Mouse (Mus musculus) midbrain, embryonic 16.5 days (tissue): ENCODE data around the gene Cox6a2. TPM values are rescaled to one million over a fixed set of nuclear protein-coding genes. Genes with fewer than 3 reads are reported as not detected.

ENCODE experiments used
- ATAC-seq: fragments of 200-750 bp; cut with Nextera tagmentation; 2 replicates; pipeline ENCODE4 v1.8.0; 2017; ENCODE audit warnings: moderate TSS enrichment
- H3K27ac ChIP-seq: fragments of 300-500 bp; sonication (generic); 2 replicates; pipeline ENCODE4 v1.5.1; 2014; ENCODE audit warnings: mild to moderate bottlenecking, low read length, mixed read lengths
- H3K27me3 ChIP-seq: fragments of 300-500 bp; sonication (generic); 2 replicates; pipeline ENCODE4 v1.6.1; 2014; ENCODE audit warnings: low read depth, low read length, mixed read lengths; ENCODE audit not compliant: control insufficient read depth, insufficient read depth
- H3K36me3 ChIP-seq: fragments of 300-500 bp; sonication (generic); 2 replicates; pipeline ENCODE4 v1.6.1; 2014; ENCODE audit warnings: mild to moderate bottlenecking, low read length, moderate library complexity, mixed read lengths; ENCODE audit not compliant: control insufficient read depth, insufficient read depth
- H3K4me1 ChIP-seq: fragments of 300-500 bp; sonication (generic); 2 replicates; pipeline ENCODE4 v1.6.1; 2014; ENCODE audit warnings: mild to moderate bottlenecking, low read length, mixed read lengths; ENCODE audit not compliant: control insufficient read depth, insufficient read depth
- H3K4me2 ChIP-seq: fragments of 300-500 bp; sonication (generic); 2 replicates; pipeline ENCODE4 v1.6.1; 2014; ENCODE audit warnings: mild to moderate bottlenecking, low read length, mixed read lengths
- H3K4me3 ChIP-seq: fragments of 300-500 bp; sonication (generic); 2 replicates; pipeline ENCODE4 v1.5.1; 2014; ENCODE audit warnings: low read depth, mild to moderate bottlenecking, low read length, moderate library complexity, mixed read lengths
- H3K9ac ChIP-seq: fragments of 300-500 bp; sonication (generic); 2 replicates; pipeline ENCODE4 v1.6.1; 2014; ENCODE audit warnings: low read depth, low read length, mixed read lengths
- H3K9me3 ChIP-seq: fragments of 300-500 bp; sonication (generic); replicated peaks from 2 replicates; pipeline ENCODE4 v1.6.1; 2014; ENCODE audit warnings: mild to moderate bottlenecking, low read length, mixed read lengths; ENCODE audit not compliant: control insufficient read depth, poor library complexity, severe bottlenecking
- WGBS: fragments of 180-500 bp; shearing (Covaris S2); extraction: QIAGEN DNeasy Blood & Tissue Kit; methylation state at CpG from one replicate; pipeline ENCODE4 v1.1.7; 2014; 5-methylcytosine and 5-hydroxymethylcytosine counted together
- polyA plus RNA-seq: library from polyadenylated mRNA; unstranded; fragments of >200 nt; fragmentation: Nextera tagmentation; extraction: Ambion mirVana; gene quantifications from 2 replicates; pipeline ENCODE4 v1.2.1, GENCODE M21; 2015

Cox6a2 gene
- polyA plus RNA-seq, 1 experiment from 2014 or later, result 0.38 TPM

- Histone ChIP-seq H3K9me3 (no peaks in the 10 kb centered on the region), H3K36me3 (peaks cover 15% of the 10 kb centered on the region), H3K27ac (peak within 1 kb of the TSS; percentile 75), H3K27me3 (0 out of 2 replicates have a peak, but pooled peaks cover 3% of the 10 kb centered on the region), H3K9ac (peak within 1 kb of the TSS; percentile 68), H3K4me1 (peaks cover 14% of the 10 kb centered on the region), H3K4me2 (peak within 1 kb of the TSS; percentile 64), H3K4me3 (peak within 1 kb of the TSS; percentile 44)
- ATAC-seq, result peak; percentile 61
- under 1% methylated on average over 26 of the region's 30 CpGs for WGBS
Measured at GRCm38 (mm10) chr7:128246496-128247391, 40.6 kb upstream of the Cox6a2 start, which contains the start of gene Tgfb1i1. Tgfb1i1 (plus strand) TSS chr7:128246812.

DNA sequence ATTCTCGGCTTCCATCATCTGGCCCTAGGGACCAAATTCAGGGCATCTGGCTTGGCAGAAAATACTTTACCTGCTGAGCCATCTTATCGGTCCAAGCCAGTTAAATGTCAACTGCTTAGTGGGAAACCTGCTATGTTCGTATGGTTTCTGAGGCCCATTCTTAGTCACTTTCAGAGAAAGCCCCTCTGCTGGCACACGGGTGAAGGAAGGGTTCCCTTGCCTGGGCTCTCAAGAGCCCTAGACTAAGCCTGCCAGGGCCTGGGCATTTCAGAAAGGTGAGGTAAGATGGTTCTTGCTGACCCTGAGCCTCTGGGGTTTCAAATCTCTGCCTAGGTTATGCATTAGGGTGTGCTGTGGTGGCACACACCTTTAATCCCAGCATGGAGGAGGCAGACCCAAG lies 39.4 kb upstream of the Cox6a2 start:
- no peak overlapping the region for H3K4me3 ChIP-seq
- ATAC-seq, result no peak
- H3K4me2 ChIP-seq, result no peak overlapping the region
- H3K27me3 ChIP-seq, result no peaks in the 10 kb centered on the region
- H3K4me1 ChIP-seq, result peaks cover 14% of the 10 kb centered on the region
- no peak overlapping the region for H3K9ac ChIP-seq
- no peak overlapping the region for H3K27ac ChIP-seq
- 88% methylated on average over 4 of the region's 4 CpGs for WGBS
- no peaks in the 10 kb centered on the region for H3K9me3 ChIP-seq
- H3K36me3 ChIP-seq, result peaks cover 16% of the 10 kb centered on the region

DNA sequence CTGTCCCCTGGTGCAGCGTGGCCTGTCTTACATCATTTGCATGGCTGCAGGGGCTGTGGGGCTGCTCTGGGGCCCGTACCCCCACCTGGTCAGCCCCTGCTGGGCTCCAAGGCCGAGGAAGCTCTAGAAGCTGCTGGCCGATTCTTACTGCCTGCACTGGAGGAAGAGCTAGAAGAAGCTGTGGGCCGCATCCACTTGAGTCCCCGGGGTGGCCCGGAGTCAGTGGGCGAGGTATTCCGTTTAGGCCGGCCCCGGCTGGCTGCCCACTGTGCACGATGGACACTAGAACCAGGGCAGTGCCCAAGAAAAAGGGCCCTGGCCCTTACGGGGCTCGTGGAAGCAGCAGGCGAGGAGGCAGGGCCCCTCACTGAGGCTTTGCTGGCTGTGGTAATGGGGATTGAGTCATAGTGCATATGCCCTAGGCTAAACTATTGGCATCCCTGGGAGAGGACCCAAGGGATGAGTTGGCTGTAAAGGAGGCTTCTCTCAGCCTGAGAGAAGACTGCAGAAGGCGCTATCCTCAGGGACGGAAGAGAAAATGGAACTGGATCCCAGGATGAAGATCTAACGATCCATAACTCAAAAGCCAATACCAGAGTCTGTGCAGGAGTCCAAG lies 38.3 kb upstream of the Cox6a2 start:
- H3K27ac ChIP-seq, result no peak overlapping the region
- no peak overlapping the region for H3K9ac ChIP-seq
- peaks cover 20% of the 10 kb centered on the region for H3K36me3 ChIP-seq
- no peak for ATAC-seq
- no peaks in the 10 kb centered on the region for H3K27me3 ChIP-seq
- no peak overlapping the region for H3K4me2 ChIP-seq
- H3K9me3 ChIP-seq, result no peaks in the 10 kb centered on the region
- H3K4me3 ChIP-seq, result no peak overlapping the region
- WGBS, result 78% methylated on average over 18 of the region's 18 CpGs
- H3K4me1 ChIP-seq, result peaks cover 14% of the 10 kb centered on the region

DNA sequence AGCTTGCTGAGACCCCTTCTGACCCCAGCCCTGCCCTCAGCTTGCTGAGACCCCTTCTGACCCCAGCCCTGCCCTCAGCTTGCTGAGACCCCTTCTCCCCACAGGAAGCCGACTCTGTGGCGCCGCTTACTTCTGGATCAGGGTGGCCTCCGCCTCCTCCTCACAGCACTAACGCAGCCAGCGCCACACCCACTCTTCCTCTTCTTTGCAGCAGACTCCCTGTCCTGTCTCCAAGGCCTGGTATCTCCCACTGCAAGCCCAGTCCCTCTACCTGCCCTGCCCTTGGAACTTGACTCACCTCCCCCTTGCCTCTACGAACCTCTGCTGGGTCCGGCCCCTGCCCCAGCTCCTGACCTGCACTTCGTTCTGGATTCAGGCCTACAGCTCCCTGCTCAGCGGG lies 37.7 kb upstream of the Cox6a2 start:
- Histone ChIP-seq H3K9me3 (no peaks in the 10 kb centered on the region), H3K4me3 (no peak overlapping the region), H3K27me3 (no peaks in the 10 kb centered on the region), H3K27ac (no peak overlapping the region), H3K9ac (no peak overlapping the region), H3K4me2 (no peak overlapping the region), H3K36me3 (peaks cover 20% of the 10 kb centered on the region), H3K4me1 (peaks cover 19% of the 10 kb centered on the region)
- ATAC-seq, result no peak
- 46% methylated on average over 10 of the region's 10 CpGs for WGBS

DNA sequence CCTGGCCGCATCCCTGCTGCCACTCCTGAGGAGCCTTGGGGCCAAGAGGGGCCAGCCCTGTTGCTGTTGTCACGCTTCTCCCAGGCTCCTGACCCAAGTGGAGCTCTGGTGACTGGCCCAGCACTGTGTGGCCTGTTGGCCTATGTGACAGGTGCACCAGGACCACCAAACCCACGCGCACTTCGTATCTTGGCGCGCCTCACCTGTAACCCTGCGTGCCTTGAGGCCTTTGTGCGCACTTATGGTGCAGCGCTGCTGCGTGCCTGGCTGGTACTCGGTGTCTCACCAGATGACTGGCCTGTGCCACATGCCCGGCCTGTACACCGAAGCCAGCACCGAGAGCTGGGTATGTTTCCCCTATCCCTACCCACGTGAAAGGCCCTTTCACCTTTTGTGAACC lies 36.1 kb upstream of the Cox6a2 start:
- Histone ChIP-seq H3K4me2 (no peak overlapping the region), H3K27me3 (no peaks in the 10 kb centered on the region), H3K4me3 (no peak overlapping the region), H3K27ac (no peak overlapping the region), H3K36me3 (peaks cover 20% of the 10 kb centered on the region), H3K9ac (no peak overlapping the region), H3K9me3 (no peaks in the 10 kb centered on the region), H3K4me1 (peaks cover 22% of the 10 kb centered on the region)
- 95% methylated on average over 16 of the region's 16 CpGs for whole genome bisulfite sequencing
- no peak for ATAC-seq

- no peak for ATAC-seq
- H3K9me3 ChIP-seq, result no peaks in the 10 kb centered on the region
- peaks cover 13% of the 10 kb centered on the region for H3K4me1 ChIP-seq
- H3K4me2 ChIP-seq, result no peak overlapping the region
- H3K27me3 ChIP-seq, result no peaks in the 10 kb centered on the region
- peaks cover 20% of the 10 kb centered on the region for H3K36me3 ChIP-seq
- WGBS, result 96% methylated on average over 27 of the region's 27 CpGs
- no peak overlapping the region for H3K9ac ChIP-seq
- no peak overlapping the region for H3K27ac ChIP-seq
- no peak overlapping the region for H3K4me3 ChIP-seq
Measured at GRCm38 (mm10) chr7:128240131-128240784, 34.1 kb upstream of the Cox6a2 start.

GRCm38 (mm10) chr7:128238991-128239390 lies 32.8 kb upstream of the Cox6a2 start:
- H3K27me3 ChIP-seq, result no peaks in the 10 kb centered on the region
- H3K9ac ChIP-seq, result no peak overlapping the region
- H3K36me3 ChIP-seq, result peaks cover 11% of the 10 kb centered on the region; the same call in 1 of the 2 replicates
- ATAC-seq, result no peak
- H3K4me1 ChIP-seq, result peaks cover 13% of the 10 kb centered on the region
- H3K27ac ChIP-seq, result peak overlapping the region; percentile 99; the same call in 1 of the 2 replicates
- H3K4me3 ChIP-seq, result peak overlapping the region; percentile 48
- WGBS, result 18% methylated on average over 4 of the region's 4 CpGs
- peak overlapping the region; percentile 66 for H3K4me2 ChIP-seq
- no peaks in the 10 kb centered on the region for H3K9me3 ChIP-seq

- peaks cover 10% of the 10 kb centered on the region; the same call in 1 of the 2 replicates for H3K36me3 ChIP-seq
- H3K4me3 ChIP-seq, result peak within 1 kb of the TSS; percentile 48
- H3K27ac ChIP-seq, result peak within 1 kb of the TSS; percentile 99
- peak within 1 kb of the TSS; percentile 72 for H3K4me2 ChIP-seq
- no peaks in the 10 kb centered on the region for H3K27me3 ChIP-seq
- no peaks in the 10 kb centered on the region for H3K9me3 ChIP-seq
- WGBS, result under 1% methylated on average over 62 of the region's 72 CpGs
- H3K9ac ChIP-seq, result peak within 1 kb of the TSS; percentile 86
- H3K4me1 ChIP-seq, result peaks cover 13% of the 10 kb centered on the region
- ATAC-seq, result peak; percentile 94
Measured at GRCm38 (mm10) chr7:128237927-128238778, 32.0 kb upstream of the Cox6a2 start, which contains the start of gene 9130023H24Rik. 9130023H24Rik (minus strand) TSS chr7:128238031.
